Mouse (Mus musculus): ENCODE measurements around the gene Ptprc. TPM values are rescaled to one million over a fixed set of nuclear protein-coding genes. Genes with fewer than 3 reads are reported as not detected.
A peak's percentile ranks its signal among the peaks of the same experiment; 100 is the strongest.

Ptprc gene
- polyA plus RNA-seq, 1 experiment = 1.9 TPM

DNA sequence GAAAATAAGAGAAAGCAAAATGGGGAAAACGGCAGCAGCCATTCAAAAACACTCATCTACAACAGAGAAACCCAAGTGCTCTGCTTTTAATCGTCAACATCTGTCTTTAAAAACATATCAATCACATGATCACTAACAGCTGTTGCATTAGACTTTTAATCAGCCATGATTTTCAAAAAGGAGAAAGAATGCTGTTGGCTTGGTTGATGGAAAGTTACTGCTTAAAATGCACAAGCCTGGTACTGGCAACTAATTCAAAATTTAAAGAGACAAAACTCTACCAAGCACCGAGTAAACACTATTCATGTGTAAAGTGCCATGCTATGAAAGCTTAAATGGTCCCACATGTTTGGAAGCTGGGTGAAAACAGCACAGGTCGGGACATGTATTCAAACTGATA is 151.9 kb downstream of the Ptprc start:
- H3K27ac ChIP-seq (ENCODE audit: insufficient read depth, low read length) = peak overlapping the region; percentile 73
- H3K4me3 ChIP-seq (ENCODE audit: insufficient read depth, low read length) = no peak overlapping the region
- no peak for TF ChIP-seq POLR2A (IDR thresholded peaks at IDR 0.05; ENCODE audit: low read depth, low read length)
- TF ChIP-seq CTCF (IDR thresholded peaks at IDR 0.05; ENCODE audit: borderline replicate concordance, insufficient read depth, low read length) = no peak
- no peaks in the 10 kb centered on the region for H3K4me1 ChIP-seq (ENCODE audit: control insufficient read depth, insufficient read depth, low read length)

DNA sequence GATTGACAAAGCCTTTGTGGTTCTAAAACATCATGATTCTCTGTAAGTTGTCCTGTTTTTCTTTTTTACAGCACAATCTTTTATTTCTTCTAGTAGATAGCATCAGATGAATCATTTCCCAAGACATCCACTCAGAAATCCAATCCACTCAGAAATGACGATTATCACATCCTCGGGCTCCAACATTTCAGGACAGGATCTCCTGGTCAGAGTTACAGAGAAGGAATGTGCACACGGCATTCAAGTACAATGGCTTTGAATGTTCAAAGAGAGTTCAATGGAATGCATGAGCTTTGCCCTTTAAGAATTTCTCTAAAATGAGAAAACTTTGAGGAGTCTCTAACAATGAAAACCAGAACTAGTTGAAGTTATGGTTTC is 152.6 kb downstream of the Ptprc start:
- no peaks in the 10 kb centered on the region for H3K4me1 ChIP-seq (ENCODE audit: control insufficient read depth, insufficient read depth, low read length)
- TF ChIP-seq CTCF (IDR thresholded peaks at IDR 0.05; ENCODE audit: borderline replicate concordance, insufficient read depth, low read length) (no peak), POLR2A (IDR thresholded peaks at IDR 0.05; ENCODE audit: low read depth, low read length) (no peak)
- H3K4me3 ChIP-seq (ENCODE audit: insufficient read depth, low read length) = no peak overlapping the region
- H3K27ac ChIP-seq (ENCODE audit: insufficient read depth, low read length) = peak overlapping the region; percentile 95

DNA sequence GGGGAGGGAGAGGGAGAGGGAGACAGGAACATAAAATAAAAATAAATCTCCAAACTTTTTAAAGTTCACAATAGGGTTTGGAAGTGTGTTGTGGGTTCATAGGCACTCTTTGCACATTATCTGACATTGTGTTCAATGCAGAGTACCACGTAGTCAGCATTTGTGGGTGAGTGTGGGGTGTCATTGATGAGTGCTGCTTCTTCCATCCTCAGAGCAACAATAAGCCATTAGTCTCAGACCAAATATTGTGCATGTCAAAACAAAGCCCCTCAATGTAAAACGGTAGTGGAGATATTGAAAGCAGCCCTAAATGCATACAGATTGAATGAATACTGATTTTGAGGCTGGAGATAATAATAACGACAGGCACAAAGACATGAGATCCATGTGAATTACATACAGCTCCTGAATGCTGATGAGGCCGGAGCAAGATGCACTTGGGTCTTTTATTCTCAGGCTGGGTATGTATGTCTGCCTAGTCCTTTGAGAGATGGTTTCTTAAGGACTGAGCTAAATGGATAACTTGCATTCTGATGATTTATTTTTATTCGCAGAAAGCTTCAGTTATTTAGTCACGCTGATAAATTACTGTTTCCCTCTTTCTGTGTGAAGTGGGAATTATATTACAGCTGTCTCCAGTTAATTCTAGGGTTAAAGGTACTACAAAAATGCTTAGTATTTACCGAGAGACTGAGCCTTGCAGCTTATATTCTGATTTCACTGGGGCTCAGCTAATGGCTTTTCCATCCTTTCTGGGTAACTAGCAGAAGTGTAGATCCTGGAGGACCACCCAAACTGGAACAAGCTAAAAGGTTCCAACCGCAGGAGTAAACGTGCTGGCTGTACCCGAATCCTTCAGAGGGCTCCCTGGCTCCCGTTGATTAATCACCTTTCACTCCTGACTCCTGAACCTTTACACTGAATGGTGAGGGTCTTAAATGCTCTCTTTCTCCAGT is 153.3 kb downstream of the Ptprc start:
- TF ChIP-seq CTCF (IDR thresholded peaks at IDR 0.05; ENCODE audit: borderline replicate concordance, insufficient read depth, low read length) = no peak
- TF ChIP-seq POLR2A (IDR thresholded peaks at IDR 0.05; ENCODE audit: low read depth, low read length) = no peak
- peak overlapping the region; percentile 95 for H3K27ac ChIP-seq (ENCODE audit: insufficient read depth, low read length)
- no peak overlapping the region for H3K4me3 ChIP-seq (ENCODE audit: insufficient read depth, low read length)
- no peaks in the 10 kb centered on the region for H3K4me1 ChIP-seq (ENCODE audit: control insufficient read depth, insufficient read depth, low read length)

Other genes starting within 250 kb of the Ptprc start
- not detected in 2 replicates for gene Atp6v1g3, start 98.0 kb upstream of the Ptprc start, polyA plus RNA-seq (2011; ENCODE audit: insufficient read length, low read depth, missing spikeins)

Data from embryonic fibroblast, embryonic 13.5 days (primary cell).